Mouse (Mus musculus): Measurements from ENCODE around the gene Ets1. TPM values are rescaled to one million over a fixed set of nuclear protein-coding genes. Genes with fewer than 3 reads are reported as not detected.
A peak's percentile ranks its signal among the peaks of the same experiment; 100 is the strongest.

The Ets1 gene
- polyA plus RNA-seq, 1 experiment: 6.8 TPM

DNA sequence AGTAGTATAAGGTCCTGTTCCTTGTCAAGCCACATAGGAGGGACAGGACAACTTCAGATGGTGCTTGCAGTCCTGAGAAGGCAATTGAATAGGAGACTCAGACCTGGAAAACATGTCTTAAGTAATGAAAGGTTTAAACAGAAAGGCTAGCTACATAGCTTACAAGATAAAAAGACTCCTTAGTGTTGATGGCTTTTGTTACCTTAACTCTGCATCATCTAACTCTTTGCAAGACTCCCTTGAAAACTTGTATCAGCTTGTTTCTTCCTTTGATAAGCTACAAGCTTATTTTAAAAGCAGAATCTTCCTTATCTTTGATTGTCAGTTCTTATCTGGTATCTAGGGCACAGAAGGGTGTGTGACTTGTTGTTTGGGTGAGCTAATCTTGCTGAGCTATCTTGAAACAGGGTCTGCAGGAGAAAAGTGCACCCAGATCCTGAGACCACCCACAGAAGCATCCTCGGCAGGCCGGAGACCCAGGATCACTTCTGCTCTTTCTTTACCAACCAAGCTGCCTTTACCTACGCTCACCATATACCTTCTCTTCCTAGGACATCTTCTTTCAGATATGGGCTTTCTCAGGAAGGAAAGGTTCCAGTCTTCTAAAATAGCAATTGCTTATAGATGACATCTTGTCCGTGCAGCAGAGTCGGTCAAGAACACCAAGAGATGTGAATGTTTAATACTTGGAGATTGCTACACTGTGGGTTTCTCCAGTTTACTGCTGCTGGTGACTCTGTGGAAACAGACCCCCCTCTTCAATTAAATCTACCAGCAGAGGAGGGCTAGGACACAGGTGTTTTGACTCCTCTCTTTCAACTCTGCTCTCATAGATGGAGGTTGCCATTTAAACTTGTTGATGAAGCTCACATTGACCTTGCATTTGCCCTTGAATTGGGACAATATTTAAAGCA, 19.2 kb upstream of the Ets1 start:
- TF ChIP-seq POLR2A (IDR thresholded peaks at IDR 0.05; ENCODE audit: borderline replicate concordance, insufficient read depth, low read length): no peak
- no peak for TF ChIP-seq CTCF (IDR thresholded peaks at IDR 0.05; ENCODE audit: borderline replicate concordance, insufficient read depth, low read depth, low read length)
- no peaks in the 10 kb centered on the region; the same call in 1 of the 2 replicates for H3K27me3 ChIP-seq (ENCODE audit: control insufficient read depth, insufficient read depth, low read length)
- H3K4me1 ChIP-seq (ENCODE audit: control insufficient read depth, insufficient read depth, low read length): no peaks in the 10 kb centered on the region
- H3K27ac ChIP-seq (ENCODE audit: insufficient read depth, low read length): no peak overlapping the region
- no peak for DNase-seq
- H3K4me3 ChIP-seq (replicated peaks; ENCODE audit: insufficient read depth, low read depth, low read length): no peak overlapping the region
- 96% methylated on average over 5 of the region's 5 CpGs for WGBS

DNA sequence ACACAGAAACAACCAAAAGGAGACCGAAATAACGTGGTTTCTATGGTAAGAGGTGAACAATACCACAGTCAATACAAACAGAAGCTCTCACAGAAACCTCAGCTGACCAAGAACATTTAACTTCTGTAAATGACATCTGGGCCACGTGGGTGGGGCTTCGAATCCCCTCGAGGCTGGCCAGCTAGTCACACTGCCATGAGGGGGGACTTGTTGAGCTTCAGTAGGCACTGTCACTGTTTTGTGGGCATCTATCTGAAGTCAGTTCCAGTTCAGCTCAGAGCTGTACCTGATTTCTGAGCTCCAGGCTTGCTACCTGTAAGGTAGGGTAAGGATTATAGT, 18.6 kb upstream of the Ets1 start:
- no peak overlapping the region for H3K4me3 ChIP-seq (replicated peaks; ENCODE audit: insufficient read depth, low read depth, low read length)
- DNase-seq: no peak
- H3K4me1 ChIP-seq (ENCODE audit: control insufficient read depth, insufficient read depth, low read length): no peaks in the 10 kb centered on the region
- TF ChIP-seq CTCF (IDR thresholded peaks at IDR 0.05; ENCODE audit: borderline replicate concordance, insufficient read depth, low read depth, low read length) (no peak), POLR2A (IDR thresholded peaks at IDR 0.05; ENCODE audit: borderline replicate concordance, insufficient read depth, low read length) (no peak)
- H3K27me3 ChIP-seq (ENCODE audit: control insufficient read depth, insufficient read depth, low read length): no peaks in the 10 kb centered on the region; the same call in 1 of the 2 replicates
- H3K27ac ChIP-seq (ENCODE audit: insufficient read depth, low read length): no peak overlapping the region
- 74% methylated on average over 5 of the region's 5 CpGs for WGBS

DNA sequence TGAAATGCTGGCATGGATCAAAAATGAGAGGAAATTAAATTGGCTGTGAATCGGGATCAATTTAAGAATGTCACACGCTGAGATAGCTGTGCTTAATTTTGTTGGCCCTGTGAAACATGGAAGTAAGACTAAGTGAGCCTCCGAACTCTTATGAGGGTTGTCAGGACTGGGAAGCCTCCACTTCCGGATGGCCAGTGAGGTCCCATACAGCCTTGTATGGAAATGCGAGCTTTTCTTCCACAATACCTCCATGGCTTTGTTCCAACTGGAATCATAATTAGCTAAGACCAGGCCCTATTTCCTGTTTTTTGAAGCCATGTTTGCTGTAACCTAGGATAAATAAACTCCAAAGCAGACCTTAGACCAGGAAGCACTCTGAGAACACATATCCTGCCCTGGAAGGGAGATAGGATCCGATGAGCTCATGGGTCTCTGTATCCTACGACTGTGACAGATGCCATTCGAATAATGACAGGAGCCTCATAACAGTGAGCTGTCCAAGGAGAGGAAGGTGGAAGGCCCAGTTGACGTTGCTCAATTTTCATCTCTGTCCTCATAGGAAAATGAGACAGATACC, 17.4 kb upstream of the Ets1 start:
- H3K4me1 ChIP-seq (ENCODE audit: control insufficient read depth, insufficient read depth, low read length): no peaks in the 10 kb centered on the region
- no peak for DNase-seq
- H3K27me3 ChIP-seq (ENCODE audit: control insufficient read depth, insufficient read depth, low read length): no peaks in the 10 kb centered on the region; the same call in 1 of the 2 replicates
- WGBS: 82% methylated on average over 9 of the region's 9 CpGs
- TF ChIP-seq POLR2A (IDR thresholded peaks at IDR 0.05; ENCODE audit: borderline replicate concordance, insufficient read depth, low read length) (no peak), CTCF (IDR thresholded peaks at IDR 0.05; ENCODE audit: borderline replicate concordance, insufficient read depth, low read depth, low read length) (no peak)
- no peak overlapping the region for H3K4me3 ChIP-seq (replicated peaks; ENCODE audit: insufficient read depth, low read depth, low read length)
- no peak overlapping the region for H3K27ac ChIP-seq (ENCODE audit: insufficient read depth, low read length)

DNA sequence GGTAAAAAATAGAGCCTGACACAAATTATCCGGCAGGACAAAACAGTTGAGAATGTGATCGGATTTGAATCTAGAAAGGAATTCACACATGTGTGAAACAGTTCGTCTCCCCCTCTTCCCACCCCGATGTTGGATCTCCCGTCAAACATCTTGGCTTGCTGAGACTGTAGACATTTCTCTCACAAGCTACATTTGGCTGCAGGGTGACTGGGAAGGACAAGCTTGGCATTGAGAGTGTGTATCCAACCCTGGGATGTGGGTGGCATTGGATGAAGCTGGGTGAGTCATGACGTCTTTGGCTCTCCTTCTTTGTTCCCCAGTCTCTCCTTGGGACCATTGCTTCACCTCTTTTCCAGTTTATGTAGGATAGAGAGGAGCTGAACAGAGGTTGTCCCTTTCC, 16.4 kb upstream of the Ets1 start:
- no peak for DNase-seq
- Histone ChIP-seq H3K4me1 (ENCODE audit: control insufficient read depth, insufficient read depth, low read length) (no peaks in the 10 kb centered on the region), H3K4me3 (replicated peaks; ENCODE audit: insufficient read depth, low read depth, low read length) (no peak overlapping the region), H3K27ac (ENCODE audit: insufficient read depth, low read length) (0 out of 2 replicates have a peak overlapping the region, but pooled peaks have one; percentile 21), H3K27me3 (ENCODE audit: control insufficient read depth, insufficient read depth, low read length) (no peaks in the 10 kb centered on the region; the same call in 1 of the 2 replicates)
- TF ChIP-seq CTCF (IDR thresholded peaks at IDR 0.05; ENCODE audit: borderline replicate concordance, insufficient read depth, low read depth, low read length) (no peak), POLR2A (IDR thresholded peaks at IDR 0.05; ENCODE audit: borderline replicate concordance, insufficient read depth, low read length) (no peak)
- WGBS: 76% methylated on average over 6 of the region's 6 CpGs

DNA sequence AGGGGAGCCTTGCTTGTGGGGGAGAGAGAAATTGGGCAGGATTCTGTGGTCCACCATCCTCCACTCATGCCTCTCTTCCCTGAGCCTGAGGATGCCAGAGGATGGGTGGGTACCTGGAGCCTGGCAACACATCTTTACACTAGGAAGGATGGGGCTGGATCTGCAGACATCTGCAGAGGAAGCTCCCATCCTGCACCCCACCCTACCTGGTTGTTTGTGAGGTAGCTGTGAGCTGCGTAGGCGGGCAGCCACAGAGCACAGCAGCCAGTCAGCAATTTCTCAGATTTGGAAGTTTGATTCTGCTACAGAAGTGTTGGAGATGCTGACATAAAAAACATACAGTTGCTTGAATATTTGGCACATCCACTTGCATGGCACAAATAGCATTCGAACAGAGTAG, 15.6 kb upstream of the Ets1 start:
- H3K27ac ChIP-seq (ENCODE audit: insufficient read depth, low read length): no peak overlapping the region
- no peak for TF ChIP-seq POLR2A (IDR thresholded peaks at IDR 0.05; ENCODE audit: borderline replicate concordance, insufficient read depth, low read length)
- no peak for TF ChIP-seq CTCF (IDR thresholded peaks at IDR 0.05; ENCODE audit: borderline replicate concordance, insufficient read depth, low read depth, low read length)
- H3K4me3 ChIP-seq (replicated peaks; ENCODE audit: insufficient read depth, low read depth, low read length): no peak overlapping the region
- no peaks in the 10 kb centered on the region for H3K4me1 ChIP-seq (ENCODE audit: control insufficient read depth, insufficient read depth, low read length)
- no peak for DNase-seq
- H3K27me3 ChIP-seq (ENCODE audit: control insufficient read depth, insufficient read depth, low read length): no peaks in the 10 kb centered on the region; the same call in 1 of the 2 replicates
- WGBS: 94% methylated on average over 3 of the region's 3 CpGs

DNA sequence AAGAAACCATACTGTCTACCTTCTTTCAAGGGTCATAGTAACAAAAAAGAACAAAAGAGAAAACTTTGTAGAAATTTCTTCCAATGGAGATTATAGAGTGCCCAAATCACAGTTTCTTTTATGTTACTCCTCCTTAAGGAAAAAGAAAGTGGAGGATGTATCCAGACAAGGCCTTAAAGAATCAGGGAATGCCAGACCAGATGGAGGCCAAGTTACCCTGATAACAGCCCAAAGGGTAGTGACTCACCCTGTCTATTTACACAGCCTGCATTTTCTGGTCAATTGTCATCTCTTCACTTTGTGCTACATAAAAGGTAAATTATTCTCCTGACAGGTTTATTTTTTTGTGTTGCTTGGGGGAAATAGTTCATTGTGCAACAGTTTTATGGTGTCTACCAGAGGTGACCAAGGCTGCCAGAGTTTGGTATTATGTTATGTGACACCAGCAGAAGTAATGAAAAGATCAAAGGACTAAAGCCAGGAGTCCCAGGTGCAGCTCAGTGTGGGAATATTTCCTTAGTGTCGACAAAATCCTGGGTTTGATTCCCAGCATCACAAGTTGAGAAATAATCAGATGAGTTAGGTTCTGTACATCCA, 6.5 kb upstream of the Ets1 start:
- no peak for TF ChIP-seq CTCF (IDR thresholded peaks at IDR 0.05; ENCODE audit: borderline replicate concordance, insufficient read depth, low read depth, low read length)
- no peak for TF ChIP-seq POLR2A (IDR thresholded peaks at IDR 0.05; ENCODE audit: borderline replicate concordance, insufficient read depth, low read length)
- Histone ChIP-seq H3K27me3 (ENCODE audit: control insufficient read depth, insufficient read depth, low read length) (no peaks in the 10 kb centered on the region; the same call in 1 of the 2 replicates), H3K4me3 (replicated peaks; ENCODE audit: insufficient read depth, low read depth, low read length) (no peak overlapping the region), H3K4me1 (ENCODE audit: control insufficient read depth, insufficient read depth, low read length) (no peaks in the 10 kb centered on the region), H3K27ac (ENCODE audit: insufficient read depth, low read length) (no peak overlapping the region)
- 67% methylated on average over 1 of the region's 1 CpGs for WGBS
- DNase-seq: no peak

DNA sequence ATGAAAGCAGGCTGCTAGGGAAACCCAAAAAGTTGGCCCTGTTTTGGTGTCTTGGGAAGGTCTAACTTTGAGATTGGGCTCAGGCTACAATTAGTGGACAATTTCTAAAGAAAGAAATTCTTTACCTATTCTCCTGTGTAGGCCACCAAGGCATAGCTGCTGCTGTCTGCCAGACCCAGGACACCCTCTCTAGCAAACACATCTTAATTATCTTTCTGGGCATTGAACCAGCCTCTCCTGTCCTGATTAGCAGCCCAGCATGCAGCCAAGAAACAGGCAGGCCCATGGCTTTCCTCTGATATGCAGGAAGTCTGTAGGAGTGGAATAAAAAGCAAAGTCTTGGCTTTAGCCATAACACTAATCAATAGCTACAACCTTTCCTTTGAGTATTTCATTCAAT, 4.7 kb upstream of the Ets1 start:
- DNase-seq: peak in 1 of 2 experiments; percentile 27
- H3K27ac ChIP-seq (ENCODE audit: insufficient read depth, low read length): no peak overlapping the region
- H3K4me1 ChIP-seq (ENCODE audit: control insufficient read depth, insufficient read depth, low read length): no peaks in the 10 kb centered on the region
- TF ChIP-seq POLR2A (IDR thresholded peaks at IDR 0.05; ENCODE audit: borderline replicate concordance, insufficient read depth, low read length): no peak
- TF ChIP-seq CTCF (IDR thresholded peaks at IDR 0.05; ENCODE audit: borderline replicate concordance, insufficient read depth, low read depth, low read length): no peak
- H3K27me3 ChIP-seq (ENCODE audit: control insufficient read depth, insufficient read depth, low read length): no peaks in the 10 kb centered on the region; the same call in 1 of the 2 replicates
- H3K4me3 ChIP-seq (replicated peaks; ENCODE audit: insufficient read depth, low read depth, low read length): no peak overlapping the region

All from cerebellum, adult 2 months (tissue).